Mouse (Mus musculus): ENCODE measurements around the gene Ntf5. TPM values are rescaled to one million over a fixed set of nuclear protein-coding genes. Genes with fewer than 3 reads are reported as not detected.

The Ntf5 gene
- polyA plus RNA-seq, 1 experiment from 2014 or later, result 1.5 TPM

DNA sequence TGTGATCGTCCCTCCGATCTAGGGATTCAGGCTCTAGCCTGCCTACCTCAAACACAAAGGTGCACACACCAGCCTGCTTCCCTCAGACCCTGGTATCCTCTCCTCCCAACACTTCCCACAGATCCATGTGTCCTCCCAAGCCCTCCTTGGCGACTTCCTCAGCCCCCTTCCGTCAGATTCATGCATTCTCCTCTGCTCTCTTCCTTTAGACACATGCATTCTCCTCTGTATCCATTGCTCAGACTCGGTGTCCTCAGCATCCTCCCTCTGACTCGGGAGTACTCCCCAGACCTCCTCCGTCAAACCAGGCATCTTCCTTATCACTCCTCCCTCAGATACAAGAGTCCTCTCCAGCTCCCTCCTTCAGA lies 20.3 kb downstream of the Ntf5 start:
- peak overlapping the region; percentile 67 for H3K4me3 ChIP-seq (ENCODE audit: low read length)
- H3K27me3 ChIP-seq (ENCODE audit: insufficient read depth, low read length), result no peaks in the 10 kb centered on the region
- WGBS, result 0% methylated on average over 7 of the region's 7 CpGs
- no peaks in the 10 kb centered on the region for H3K9me3 ChIP-seq (ENCODE audit: low read length)
- peak overlapping the region; percentile 74 for H3K9ac ChIP-seq (replicated peaks; ENCODE audit: low read length)
- H3K4me1 ChIP-seq (ENCODE audit: insufficient read depth, low read length), result peaks cover 36% of the 10 kb centered on the region
- H3K4me2 ChIP-seq (replicated peaks; ENCODE audit: low read depth, low read length), result peak overlapping the region; percentile 72
- peak overlapping the region; percentile 86 for H3K27ac ChIP-seq (ENCODE audit: low read length)
- H3K36me3 ChIP-seq (ENCODE audit: insufficient read depth, low read length), result peaks cover 31% of the 10 kb centered on the region
- no peak for ATAC-seq (ENCODE audit: low FRiP score, low TSS enrichment)

DNA sequence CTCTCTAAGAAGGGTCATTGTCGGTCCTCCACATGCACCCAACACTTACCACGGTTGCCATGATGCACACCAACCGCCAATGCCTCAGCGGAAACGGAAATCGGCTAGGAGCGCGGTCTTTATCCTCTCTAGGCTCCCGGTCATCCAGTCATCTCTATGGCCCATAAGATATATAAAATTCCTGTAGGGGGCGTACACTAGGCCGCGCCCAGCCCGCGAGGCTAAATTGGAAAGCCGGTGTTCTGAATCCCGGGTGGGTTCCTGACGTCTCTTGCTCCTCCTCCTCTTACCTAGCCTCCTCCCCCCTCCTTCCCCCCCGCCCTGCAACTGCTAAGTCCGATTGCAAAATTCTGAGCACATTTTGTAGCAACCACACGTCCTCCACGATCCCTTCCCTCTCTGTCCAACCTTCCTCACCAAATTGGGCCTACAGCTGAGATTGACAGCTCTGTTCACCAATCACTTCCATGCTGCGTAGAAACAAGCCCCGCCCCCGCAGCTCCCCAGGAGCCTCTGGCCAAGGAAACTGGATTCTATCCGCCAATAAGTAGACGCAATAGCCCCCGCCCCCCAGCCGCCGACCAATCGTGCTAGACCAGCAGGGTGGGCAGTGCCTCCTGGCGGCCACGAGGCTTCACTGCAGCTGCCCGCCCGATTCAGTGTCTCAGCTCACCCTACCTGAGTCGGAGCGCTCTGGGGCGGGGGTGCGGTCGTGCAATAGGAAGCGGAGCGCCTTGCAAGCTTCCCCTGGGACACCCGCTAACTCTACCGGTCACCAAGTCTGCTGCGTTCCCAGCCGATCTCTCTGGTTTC lies 20.9 kb downstream of the Ntf5 start, which contains the start of gene Gys1:
Gys1 (plus strand) TSS at position 642 of the 813 bp plus-strand sequence.
- Histone ChIP-seq H3K27ac (ENCODE audit: low read length) (peak within 1 kb of the TSS; percentile 86), H3K9ac (replicated peaks; ENCODE audit: low read length) (peak within 1 kb of the TSS; percentile 85), H3K27me3 (ENCODE audit: insufficient read depth, low read length) (no peaks in the 10 kb centered on the region), H3K4me2 (replicated peaks; ENCODE audit: low read depth, low read length) (peak within 1 kb of the TSS; percentile 72), H3K36me3 (ENCODE audit: insufficient read depth, low read length) (peaks cover 25% of the 10 kb centered on the region), H3K4me1 (ENCODE audit: insufficient read depth, low read length) (peaks cover 36% of the 10 kb centered on the region), H3K9me3 (ENCODE audit: low read length) (no peaks in the 10 kb centered on the region), H3K4me3 (ENCODE audit: low read length) (peak within 1 kb of the TSS; percentile 67)
- under 1% methylated on average over 45 of the region's 45 CpGs for WGBS
- ATAC-seq (ENCODE audit: low FRiP score, low TSS enrichment), result peak; percentile 97

DNA sequence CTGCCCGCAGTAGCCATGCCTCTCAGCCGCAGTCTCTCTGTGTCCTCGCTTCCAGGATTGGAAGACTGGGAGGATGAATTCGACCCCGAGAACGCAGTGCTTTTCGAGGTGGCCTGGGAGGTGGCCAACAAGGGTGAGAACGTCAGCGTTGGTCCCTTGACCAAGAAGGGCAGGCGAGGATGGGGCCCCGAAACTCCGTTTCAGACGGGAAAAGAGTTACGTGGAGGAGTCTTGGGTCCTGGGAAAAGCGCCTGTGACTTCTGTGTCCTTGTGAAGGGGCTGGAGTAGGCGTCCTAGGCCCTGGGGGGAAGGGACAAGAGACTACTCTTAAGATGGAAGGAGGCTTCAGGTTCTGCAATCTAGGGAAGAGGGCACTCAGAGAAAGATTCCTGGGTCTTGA lies 21.5 kb downstream of the Ntf5 start:
- peaks cover 23% of the 10 kb centered on the region for H3K36me3 ChIP-seq (ENCODE audit: insufficient read depth, low read length)
- peak overlapping the region; percentile 85 for H3K9ac ChIP-seq (replicated peaks; ENCODE audit: low read length)
- H3K4me1 ChIP-seq (ENCODE audit: insufficient read depth, low read length), result peaks cover 36% of the 10 kb centered on the region
- ATAC-seq (ENCODE audit: low FRiP score, low TSS enrichment), result no peak
- H3K4me2 ChIP-seq (replicated peaks; ENCODE audit: low read depth, low read length), result peak overlapping the region; percentile 58
- no peaks in the 10 kb centered on the region for H3K9me3 ChIP-seq (ENCODE audit: low read length)
- WGBS, result under 1% methylated on average over 16 of the region's 16 CpGs
- no peaks in the 10 kb centered on the region for H3K27me3 ChIP-seq (ENCODE audit: insufficient read depth, low read length)
- H3K4me3 ChIP-seq (ENCODE audit: low read length), result peak overlapping the region; percentile 67
- peak overlapping the region; percentile 48 for H3K27ac ChIP-seq (ENCODE audit: low read length)

DNA sequence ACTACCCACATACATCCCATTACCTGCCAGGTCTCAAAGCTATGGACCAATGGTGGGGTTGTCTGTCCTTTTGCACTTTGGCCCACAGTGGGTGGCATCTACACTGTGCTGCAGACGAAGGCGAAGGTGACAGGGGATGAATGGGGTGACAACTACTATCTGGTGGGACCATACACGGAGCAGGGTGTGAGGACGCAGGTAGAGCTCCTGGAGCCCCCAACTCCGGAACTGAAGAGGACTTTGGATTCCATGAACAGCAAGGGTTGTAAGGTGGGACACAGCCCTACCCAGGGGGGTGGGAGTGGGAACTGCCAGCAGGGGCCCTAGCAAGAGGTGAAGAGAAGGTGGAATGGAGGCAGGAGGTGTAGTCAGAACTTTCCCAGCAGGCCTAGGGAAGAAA lies 22.9 kb downstream of the Ntf5 start:
- H3K27ac ChIP-seq (ENCODE audit: low read length), result no peak overlapping the region
- H3K4me1 ChIP-seq (ENCODE audit: insufficient read depth, low read length), result peaks cover 36% of the 10 kb centered on the region
- H3K9me3 ChIP-seq (ENCODE audit: low read length), result no peaks in the 10 kb centered on the region
- WGBS, result 91% methylated on average over 5 of the region's 5 CpGs
- H3K4me3 ChIP-seq (ENCODE audit: low read length), result no peak overlapping the region
- H3K4me2 ChIP-seq (replicated peaks; ENCODE audit: low read depth, low read length), result no peak overlapping the region
- no peaks in the 10 kb centered on the region for H3K27me3 ChIP-seq (ENCODE audit: insufficient read depth, low read length)
- no peak overlapping the region for H3K9ac ChIP-seq (replicated peaks; ENCODE audit: low read length)
- H3K36me3 ChIP-seq (ENCODE audit: insufficient read depth, low read length), result peaks cover 16% of the 10 kb centered on the region
- ATAC-seq (ENCODE audit: low FRiP score, low TSS enrichment), result no peak

DNA sequence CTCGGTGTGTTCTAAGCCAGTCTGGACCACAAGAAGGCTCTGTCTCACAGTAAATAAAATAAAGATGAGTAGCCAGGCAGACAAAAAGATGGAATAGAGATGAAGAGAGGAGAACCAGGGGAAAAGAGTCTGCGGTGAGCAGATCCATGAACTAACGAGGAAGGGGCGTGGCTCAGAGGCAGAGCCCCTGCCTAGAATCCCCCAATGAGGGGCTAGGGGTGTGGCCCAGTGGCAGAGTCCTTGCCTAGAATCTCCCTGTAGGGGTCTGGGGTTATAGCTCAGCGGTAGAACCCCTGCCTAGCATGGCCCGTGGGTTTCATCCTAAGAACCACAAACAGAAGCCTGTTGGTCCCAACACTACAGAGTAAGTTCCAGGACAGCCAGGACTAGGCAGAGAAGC lies 23.6 kb downstream of the Ntf5 start:
- Histone ChIP-seq H3K9ac (replicated peaks; ENCODE audit: low read length) (0 out of 2 replicates have a peak overlapping the region, but pooled peaks have one; percentile 13), H3K27ac (ENCODE audit: low read length) (no peak overlapping the region), H3K4me3 (ENCODE audit: low read length) (no peak overlapping the region), H3K27me3 (ENCODE audit: insufficient read depth, low read length) (no peaks in the 10 kb centered on the region), H3K4me2 (replicated peaks; ENCODE audit: low read depth, low read length) (no peak overlapping the region), H3K36me3 (ENCODE audit: insufficient read depth, low read length) (peaks cover 12% of the 10 kb centered on the region), H3K9me3 (ENCODE audit: low read length) (no peaks in the 10 kb centered on the region), H3K4me1 (ENCODE audit: insufficient read depth, low read length) (peaks cover 36% of the 10 kb centered on the region)
- 46% methylated on average over 6 of the region's 6 CpGs for WGBS
- no peak for ATAC-seq (ENCODE audit: low FRiP score, low TSS enrichment)

DNA sequence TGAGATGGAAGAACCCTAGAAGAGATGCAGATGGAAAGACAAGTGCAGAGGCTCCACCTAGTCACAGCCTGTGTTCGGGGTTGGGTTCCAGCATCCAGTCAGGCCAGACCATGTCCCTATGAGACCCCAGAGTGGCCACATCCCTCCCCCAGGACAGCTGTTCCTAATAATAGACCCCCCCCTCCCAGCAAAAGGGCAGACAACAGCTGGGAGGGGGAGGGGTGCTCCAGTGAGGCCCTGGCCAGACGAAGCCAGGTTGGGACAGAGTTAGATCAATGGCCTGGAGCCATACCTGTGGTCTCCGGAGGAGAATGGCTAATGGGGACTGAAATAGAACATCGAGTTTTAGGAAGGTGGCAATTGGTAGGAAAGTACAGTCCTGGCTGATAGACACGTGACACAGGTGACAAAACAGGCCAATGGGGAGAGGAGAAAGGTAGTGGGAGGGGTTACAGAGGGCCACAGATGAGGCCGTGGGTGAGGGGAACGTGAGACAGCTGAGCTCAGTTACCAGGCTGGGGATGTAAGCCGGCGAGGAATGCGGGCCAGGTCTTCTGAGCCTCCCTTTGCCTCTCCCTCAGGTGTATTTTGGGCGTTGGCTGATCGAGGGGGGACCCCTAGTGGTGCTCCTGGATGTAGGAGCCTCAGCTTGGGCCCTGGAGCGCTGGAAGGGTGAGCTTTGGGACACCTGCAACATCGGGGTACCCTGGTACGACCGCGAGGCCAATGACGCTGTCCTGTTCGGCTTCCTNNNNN lies 24.2 kb downstream of the Ntf5 start, which contains the start of gene Ruvbl2:
Ruvbl2 (minus strand) TSS at position 576 of the 756 bp plus-strand sequence.
- 0 out of 2 replicates have a peak within 1 kb of the TSS, but pooled peaks have one; percentile 13 for H3K9ac ChIP-seq (replicated peaks; ENCODE audit: low read length)

DNA sequence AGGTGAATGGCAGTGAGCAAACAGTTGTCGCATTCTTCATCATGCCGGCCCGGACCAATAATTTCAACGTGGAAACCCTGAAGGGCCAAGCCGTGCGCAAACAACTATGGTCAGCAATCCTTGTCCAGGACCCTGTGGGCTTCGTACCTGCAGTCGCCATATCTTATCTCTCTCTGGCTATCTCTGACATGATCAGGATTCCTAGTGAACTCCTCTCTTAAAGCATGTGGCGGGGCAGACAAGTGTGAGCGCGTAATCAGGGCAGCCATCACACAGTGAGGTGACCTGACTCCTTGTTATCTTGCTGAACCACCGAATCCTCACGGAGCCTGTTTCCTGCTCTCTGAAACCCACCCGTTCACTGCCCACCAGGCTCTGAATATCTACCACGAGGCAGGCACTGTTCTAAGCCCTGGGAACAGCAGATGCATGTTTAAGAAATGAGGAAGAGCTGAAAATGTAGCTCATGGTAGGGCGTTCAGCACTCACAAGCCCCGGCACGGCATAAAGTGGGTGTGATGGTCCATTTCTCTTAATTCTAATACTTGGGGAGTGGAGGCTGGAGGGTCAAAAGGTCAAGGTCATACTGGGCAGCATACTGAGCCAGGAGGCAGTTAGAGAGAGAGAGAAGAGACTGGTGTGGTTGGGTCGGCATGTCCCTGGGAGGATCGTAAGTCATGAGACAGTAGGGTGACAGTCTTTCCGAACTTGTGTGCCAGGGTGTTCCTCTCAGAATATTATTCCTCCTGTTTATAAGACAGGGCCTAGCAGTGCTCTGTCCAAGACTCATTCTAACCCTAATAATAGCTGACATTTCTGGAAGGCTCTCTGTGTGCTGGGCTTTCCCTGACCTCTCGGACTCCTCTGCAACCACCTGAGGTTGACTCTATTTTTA lies 30.3 kb downstream of the Ntf5 start:
- ATAC-seq (ENCODE audit: low FRiP score, low TSS enrichment), result no peak
- Histone ChIP-seq H3K4me3 (ENCODE audit: low read length) (no peak overlapping the region), H3K4me2 (replicated peaks; ENCODE audit: low read depth, low read length) (no peak overlapping the region), H3K36me3 (ENCODE audit: insufficient read depth, low read length) (peaks cover 59% of the 10 kb centered on the region), H3K9me3 (ENCODE audit: low read length) (no peaks in the 10 kb centered on the region), H3K9ac (replicated peaks; ENCODE audit: low read length) (no peak overlapping the region), H3K4me1 (ENCODE audit: insufficient read depth, low read length) (peaks cover 6% of the 10 kb centered on the region; the same call in 1 of the 2 replicates), H3K27me3 (ENCODE audit: insufficient read depth, low read length) (no peaks in the 10 kb centered on the region), H3K27ac (ENCODE audit: low read length) (no peak overlapping the region)
- 84% methylated on average over 22 of the region's 22 CpGs for WGBS

More for the DNA sequence above, 24.2 kb downstream of the Ntf5 start, which contains the start of gene Ruvbl2:
- peaks cover 34% of the 10 kb centered on the region for H3K4me1 ChIP-seq (ENCODE audit: insufficient read depth, low read length)
- no peaks in the 10 kb centered on the region for H3K9me3 ChIP-seq (ENCODE audit: low read length)
- H3K4me3 ChIP-seq (ENCODE audit: low read length), result peak within 1 kb of the TSS; percentile 0; the same call in 1 of the 2 replicates
- H3K27ac ChIP-seq (ENCODE audit: low read length), result no peak within 1 kb of the TSS
- no peak for ATAC-seq (ENCODE audit: low FRiP score, low TSS enrichment)
- peak within 1 kb of the TSS; percentile 41 for H3K4me2 ChIP-seq (replicated peaks; ENCODE audit: low read depth, low read length)
- 23% methylated on average over 19 of the region's 19 CpGs for WGBS
- no peaks in the 10 kb centered on the region for H3K27me3 ChIP-seq (ENCODE audit: insufficient read depth, low read length)
- H3K36me3 ChIP-seq (ENCODE audit: insufficient read depth, low read length), result peaks cover 15% of the 10 kb centered on the region

DNA sequence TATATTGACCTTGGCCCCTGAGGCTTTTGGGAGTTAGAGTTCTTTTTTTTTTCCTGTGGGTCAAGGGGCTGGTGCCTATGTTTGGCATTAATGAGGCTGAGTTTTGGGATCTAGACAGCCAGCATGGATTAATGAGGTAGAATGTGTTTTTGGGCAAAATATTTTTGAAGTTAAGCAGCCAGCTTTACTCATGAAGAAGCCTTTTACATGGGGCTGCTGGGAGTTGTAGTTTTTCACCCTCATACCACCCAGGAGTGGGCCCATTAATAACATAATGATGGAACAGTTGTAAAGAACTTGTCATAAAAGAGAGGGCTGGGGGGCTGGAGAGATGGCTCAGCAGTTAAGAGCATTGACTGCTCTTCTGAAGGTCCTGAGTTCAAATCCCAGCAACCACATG lies 33.1 kb downstream of the Ntf5 start:
- Histone ChIP-seq H3K27ac (ENCODE audit: low read length) (no peak overlapping the region), H3K27me3 (ENCODE audit: insufficient read depth, low read length) (no peaks in the 10 kb centered on the region), H3K9ac (replicated peaks; ENCODE audit: low read length) (no peak overlapping the region), H3K36me3 (ENCODE audit: insufficient read depth, low read length) (peaks cover 55% of the 10 kb centered on the region), H3K4me2 (replicated peaks; ENCODE audit: low read depth, low read length) (no peak overlapping the region), H3K4me1 (ENCODE audit: insufficient read depth, low read length) (peaks cover 6% of the 10 kb centered on the region; the same call in 1 of the 2 replicates), H3K4me3 (ENCODE audit: low read length) (no peak overlapping the region), H3K9me3 (ENCODE audit: low read length) (no peaks in the 10 kb centered on the region)
- no peak for ATAC-seq (ENCODE audit: low FRiP score, low TSS enrichment)

DNA sequence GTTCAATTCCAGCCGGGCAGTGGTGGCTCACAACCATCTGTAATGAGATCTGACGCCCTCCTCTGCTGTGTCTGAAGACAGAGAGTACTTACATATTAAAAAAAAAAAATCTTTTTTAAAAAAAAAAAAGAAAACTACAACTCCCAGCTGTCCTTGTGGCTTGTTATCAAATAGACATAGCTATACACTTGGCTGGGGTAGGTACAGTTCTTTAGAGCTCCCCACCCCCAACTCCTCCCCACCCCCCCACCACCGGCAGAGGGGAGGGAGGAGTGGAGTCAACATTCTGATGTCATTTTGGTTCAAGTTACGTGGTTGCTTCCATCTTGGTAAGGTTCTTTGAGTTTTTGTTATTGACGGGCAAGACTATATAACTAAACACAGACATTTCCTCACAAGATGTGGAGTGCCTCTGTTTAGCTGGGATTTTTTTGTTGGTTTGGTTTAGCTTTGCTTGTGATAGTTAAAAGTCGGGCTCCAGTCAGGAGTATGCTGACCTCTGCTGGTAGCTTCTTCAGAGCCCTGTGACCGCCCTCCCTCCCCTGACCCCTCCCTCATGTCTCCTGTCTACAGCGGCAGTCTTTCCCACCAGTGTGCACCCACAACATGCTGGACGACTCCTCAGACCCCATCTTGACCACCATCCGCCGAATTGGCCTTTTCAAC lies 34.0 kb downstream of the Ntf5 start:
- Histone ChIP-seq H3K9me3 (ENCODE audit: low read length) (no peaks in the 10 kb centered on the region), H3K27me3 (ENCODE audit: insufficient read depth, low read length) (no peaks in the 10 kb centered on the region), H3K4me3 (ENCODE audit: low read length) (no peak overlapping the region), H3K4me2 (replicated peaks; ENCODE audit: low read depth, low read length) (no peak overlapping the region), H3K9ac (replicated peaks; ENCODE audit: low read length) (no peak overlapping the region), H3K27ac (ENCODE audit: low read length) (no peak overlapping the region), H3K4me1 (ENCODE audit: insufficient read depth, low read length) (peaks cover 6% of the 10 kb centered on the region; the same call in 1 of the 2 replicates), H3K36me3 (ENCODE audit: insufficient read depth, low read length) (peaks cover 57% of the 10 kb centered on the region)
- ATAC-seq (ENCODE audit: low FRiP score, low TSS enrichment), result peak; percentile 33; the same call in 1 of the 2 replicates
- 40% methylated on average over 11 of the region's 11 CpGs for WGBS

Data from kidney, embryonic 16.5 days (tissue).